Mouse (Mus musculus) liver, adult 2 months (tissue): ENCODE data around the gene Hmbs.

ENCODE experiments used
- CTCF ChIP-seq: fragments of 200-500 bp; IDR thresholded peaks from 2 replicates; pipeline ENCODE4 v1.5.1; 2011; ENCODE audit warnings: low read depth, low read length, control low read depth
- POLR2A ChIP-seq: fragments of 200-500 bp; IDR thresholded peaks from 2 replicates; pipeline ENCODE4 v1.6.1; 2011; ENCODE audit warnings: low read length, control low read depth; ENCODE audit not compliant: insufficient read depth; ENCODE audit errors: extremely low read depth

DNA sequence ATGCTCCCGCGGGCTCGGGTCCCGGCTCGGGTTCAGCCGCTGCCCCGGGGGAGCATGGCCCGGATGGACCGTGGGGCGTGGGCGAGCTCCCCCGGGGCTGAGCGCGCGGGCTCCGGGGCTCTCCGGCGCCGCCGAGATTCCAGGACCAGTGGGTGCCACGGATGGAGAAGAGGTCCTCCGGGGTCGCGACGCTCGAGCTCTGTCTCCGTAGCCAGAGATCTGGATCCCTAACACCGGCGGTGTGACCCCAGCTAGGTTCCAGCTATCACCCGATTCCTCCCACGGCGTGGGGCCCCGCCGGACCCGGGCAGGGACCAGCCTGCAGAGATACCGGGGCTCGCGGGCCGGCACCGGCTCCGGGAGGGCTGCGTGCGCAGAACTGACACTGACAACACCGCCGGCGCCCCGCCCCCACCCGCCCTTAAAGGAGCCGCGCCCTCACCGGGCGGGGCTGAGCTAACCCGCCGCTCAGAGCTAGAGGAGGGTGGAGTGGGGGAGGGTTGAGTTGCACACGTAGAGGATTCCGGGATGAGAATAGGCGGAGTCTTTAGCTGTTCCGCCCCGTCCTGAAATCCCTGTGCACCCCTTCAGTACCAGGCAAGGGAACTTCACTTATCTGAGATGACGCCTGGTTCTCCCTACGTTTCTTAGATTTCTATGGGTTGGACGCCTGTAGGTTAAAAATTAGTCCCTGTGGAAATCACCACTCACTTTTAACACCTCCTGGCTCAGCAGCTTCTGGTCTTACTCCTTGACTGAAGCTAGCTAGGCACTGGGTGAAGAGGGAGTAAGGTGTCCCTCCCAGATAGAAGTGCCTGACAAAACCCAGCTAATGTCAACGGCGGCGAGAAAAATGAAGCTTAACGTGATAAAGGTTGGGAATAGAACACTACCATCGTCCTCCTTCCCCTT is 23.9 kb downstream of the Hmbs start, which contains the start of gene C2cd2l:
- TF ChIP-seq POLR2A (peak; percentile 86), CTCF (no peak)
